9 mouse cellular contexts compared by ENCODE assay signal in the genomic region with DNA sequence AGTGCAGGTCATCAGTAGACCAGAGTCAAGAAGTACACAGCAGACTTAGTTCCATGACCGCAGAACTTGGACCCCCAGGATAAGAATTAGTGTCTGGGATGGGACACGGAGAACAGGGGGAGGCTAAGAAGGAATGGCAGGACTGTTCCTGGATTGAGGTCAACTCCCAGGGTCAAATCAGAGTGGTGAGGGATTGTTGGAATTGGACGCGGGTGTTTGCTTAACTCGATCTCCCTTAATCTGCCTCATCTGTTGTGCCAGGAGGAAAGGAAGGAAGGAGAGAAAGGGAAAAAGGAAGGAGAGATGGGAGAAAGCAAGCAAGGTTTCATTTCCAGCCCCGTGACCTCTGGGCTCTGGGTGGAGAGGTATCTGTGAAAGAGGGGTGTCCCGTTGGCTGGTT. TPM values are rescaled to one million over a fixed set of nuclear protein-coding genes. Genes with fewer than 3 reads are reported as not detected.
DNase-seq lines count a peak whose midpoint lies in the region; ATAC-seq and TF ChIP-seq lines count a peak whose summit lies in the region.
"Had no signal": no experiment of that assay in that cellular context is flagged by ENCODE, and none has a peak within 500 bp of the region (broad histone marks: within the 10 kb centered on the region; RNA-seq: fewer than 3 reads in every experiment).

Gene Mfap2 (plus strand): TSS at position 301 of the 400 bp plus-strand sequence.

- 18% methylated on average over 7 of the region's 7 CpGs for WGBS in heart, embryonic 10.5 days
- WGBS in liver, embryonic 14.5 days (ENCODE audit: insufficient replicate concordance) = 23% methylated on average over 7 of the region's 7 CpGs

- DNase-seq in heart, embryonic 10.5 days (ENCODE audit: low spot score) = no peak
- no peak for DNase-seq in heart, adult 8-10 months (ENCODE audit: low spot score)
- no peak for DNase-seq in ES-E14 (ENCODE audit: low read depth, low spot score)
- no peak for DNase-seq in gonadal fat pad, adult 2 months (ENCODE audit: low read depth)
- no peak for DNase-seq in liver, embryonic 14.5 days (ENCODE audit: low read depth in 3 of 3, low spot score in 3 of 3)
- no peak for DNase-seq in frontal cortex, postnatal 25 days (ENCODE audit: low spot score in 2 of 2)
- DNase-seq in kidney, postnatal 14 days = no peak

- no peak for TF ChIP-seq EP300 in liver, embryonic 14.5 days (IDR thresholded peaks at IDR 0.05; ENCODE audit: low read depth)

- no peak for TF ChIP-seq CTCF in liver, embryonic 14.5 days (IDR thresholded peaks at IDR 0.05; ENCODE audit: low read depth)

- H3K27me3 ChIP-seq in heart, embryonic 10.5 days (ENCODE audit: insufficient read depth, poor library complexity, severe bottlenecking) = no peaks in the 10 kb centered on the region
- peaks cover 12% of the 10 kb centered on the region for H3K27me3 ChIP-seq in liver, embryonic 14.5 days (ENCODE audit: control insufficient read depth, insufficient read depth, low read length)
- H3K27me3 ChIP-seq: CH12.LX had no signal

- peaks cover 60% of the 10 kb centered on the region for H3K36me3 ChIP-seq in heart, embryonic 10.5 days
- H3K36me3 ChIP-seq in ES-E14 (ENCODE audit: control insufficient read depth, insufficient read depth, low read length, poor library complexity, severe bottlenecking) = peaks cover 21% of the 10 kb centered on the region
- no peaks in the 10 kb centered on the region for H3K36me3 ChIP-seq in liver, embryonic 14.5 days (replicated peaks; ENCODE audit: control insufficient read depth, insufficient read depth, low read depth)

- peak within 1 kb of the TSS; percentile 76 for H3K4me3 ChIP-seq in heart, embryonic 10.5 days
- H3K4me3 ChIP-seq in ES-E14 (ENCODE audit: insufficient read depth in 1 of 2, low read depth in 1 of 2, low read length in 2 of 2, poor library complexity in 1 of 2, severe bottlenecking in 1 of 2) = peak within 1 kb of the TSS; percentile 26 to 39; a peak in 2 of 4 replicates
- H3K4me3 ChIP-seq in liver, embryonic 14.5 days (ENCODE audit: insufficient read depth in 1 of 2, low read depth in 2 of 2, low read length in 2 of 2) = peak within 1 kb of the TSS; percentile 33 to 40

- in situ Hi-C loops in ES-E14 (cut with MboI; ENCODE audit: low sequenced_read_pairs in 2 of 2, unreplicated experiment in 2 of 2) = no loop called here

- peak within 1 kb of the TSS; percentile 47 for H3K4me2 ChIP-seq in liver, embryonic 14.5 days (ENCODE audit: low read depth)

- peaks cover 43% of the 10 kb centered on the region for H3K4me1 ChIP-seq in heart, embryonic 10.5 days
- H3K4me1 ChIP-seq in ES-E14 (ENCODE audit: control insufficient read depth in 2 of 2, insufficient read depth in 2 of 2, low read length in 2 of 2, poor library complexity in 1 of 2) = no peaks in the 10 kb centered on the region
- H3K4me1 ChIP-seq in liver, embryonic 14.5 days (replicated peaks; ENCODE audit: control insufficient read depth in 2 of 2, insufficient read depth in 2 of 2, low read length in 1 of 2) = peaks cover 2 to 8% of the 10 kb centered on the region in 2 experiments; a peak in 3 of 4 replicates

- no peak within 1 kb of the TSS for H3K9ac ChIP-seq in ES-E14 (ENCODE audit: insufficient read depth, low read depth, low read length, poor library complexity, severe bottlenecking)
- no peak within 1 kb of the TSS for H3K9ac ChIP-seq in liver, embryonic 14.5 days (replicated peaks)

- H3K27ac ChIP-seq in heart, embryonic 10.5 days = peak within 1 kb of the TSS; percentile 90
- H3K27ac ChIP-seq in ES-E14 (ENCODE audit: insufficient read depth, low read depth, low read length, poor library complexity, severe bottlenecking) = no peak within 1 kb of the TSS
- no peak within 1 kb of the TSS for H3K27ac ChIP-seq in liver, embryonic 14.5 days

- H3K9me3 ChIP-seq in heart, embryonic 10.5 days = no peaks in the 10 kb centered on the region
- no peaks in the 10 kb centered on the region for H3K9me3 ChIP-seq in ES-E14 (ENCODE audit: control insufficient read depth, insufficient read depth, low read depth, low read length)
- H3K9me3 ChIP-seq in liver, embryonic 14.5 days (ENCODE audit: control insufficient read depth, low read length) = no peaks in the 10 kb centered on the region

- ATAC-seq in liver, embryonic 14.5 days (ENCODE audit: insufficient read depth) = no peak
- no peak for ATAC-seq in megakaryocyte progenitor cell, adult 5-6 weeks (replicated peaks; ENCODE audit: poor library complexity)

TF ChIP-seq in ES-E14, 5 proteins besides CTCF, POLR2A, EP300 and RAD21:
- TF ChIP-seq HCFC1 (IDR thresholded peaks at IDR 0.05; ENCODE audit: borderline replicate concordance, insufficient read depth, low read length) = no peak
- TF ChIP-seq ZC3H11A (IDR thresholded peaks at IDR 0.05; ENCODE audit: borderline replicate concordance, low read depth, low read length) = no peak
- no peak for TF ChIP-seq CHD2 (IDR thresholded peaks at IDR 0.05; ENCODE audit: low read depth, low read length)
- TF ChIP-seq MAFK (IDR thresholded peaks at IDR 0.05; ENCODE audit: insufficient read depth, low read depth, low read length) = no peak
- TF ChIP-seq ZNF384 (IDR thresholded peaks at IDR 0.05; ENCODE audit: low read depth, low read length) = no peak

RNA-seq across cellular contexts. Expression of gene Mfap2, which starts in this region (rescaled TPM):
- polyA plus RNA-seq in heart, embryonic 10.5 days (2016; fragmentation: Nextera tagmentation; extraction: Ambion mirVana) = 159 and 233 TPM in 2 replicates
- 1 to 10 TPM; 1.7 to 2.8 (median 2.2) TPM for total RNA-seq in heart, adult 8-10 months (2022)
- 1.4 and 1.5 TPM in 2 replicates for total RNA-seq in ES-E14 (2012; rRNA removed)
- 36.9 and 47.1 TPM in 2 replicates for polyA plus RNA-seq in gonadal fat pad, adult 2 months (2012; rRNA removed)
- polyA plus RNA-seq in liver, embryonic 14.5 days (2012; rRNA removed) = 7.1 and 10.5 TPM in 2 replicates
- 11.0 and 11.6 TPM in 2 replicates for polyA plus RNA-seq in liver, embryonic 14.5 days (2014; fragmentation: Nextera tagmentation; extraction: Ambion mirVana)
- total RNA-seq in megakaryocyte progenitor cell, adult 5-6 weeks (2015) = not detected in 2 replicates
- total RNA-seq in megakaryocyte progenitor cell, adult 5-6 weeks (2017) = not detected in 2 replicates
- total RNA-seq: CH12.LX had no signal
